Mouse (Mus musculus): ENCODE measurements around the gene Gm20716. TPM values are rescaled to one million over a fixed set of nuclear protein-coding genes. Genes with fewer than 3 reads are reported as not detected.

Gene Gm20716
- polyA plus RNA-seq, 1 experiment: not detected

DNA sequence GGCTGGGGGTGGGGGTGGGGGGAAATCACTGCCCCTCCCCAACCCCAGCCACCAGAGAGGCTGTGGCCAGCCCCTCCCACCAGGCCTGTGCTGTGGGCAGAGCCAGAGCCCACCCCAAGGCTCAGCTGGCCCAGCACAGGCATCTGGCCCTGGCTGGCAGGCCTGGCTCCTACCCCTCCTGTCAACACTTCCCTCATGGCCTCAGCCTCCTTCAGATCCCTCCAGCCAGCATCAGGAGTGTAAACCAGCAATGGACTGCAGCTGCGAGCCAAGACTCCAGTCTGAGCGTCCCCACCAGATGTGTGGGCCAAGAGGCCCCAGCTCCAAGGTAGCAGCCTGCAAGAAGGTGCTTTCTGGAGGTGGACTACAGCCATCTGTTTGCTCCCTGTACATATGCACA lies 84.7 kb downstream of the Gm20716 start:
- Histone ChIP-seq H3K27ac (ENCODE audit: insufficient read depth, low read depth, low read length) (no peak overlapping the region), H3K4me3 (ENCODE audit: insufficient read depth, low read depth, low read length) (no peak overlapping the region), H3K4me1 (ENCODE audit: control insufficient read depth, insufficient read depth, low read length) (peaks cover 6% of the 10 kb centered on the region)
- no peak for TF ChIP-seq CTCF (IDR thresholded peaks at IDR 0.05; ENCODE audit: insufficient read depth, low read depth, low read length)
- no peak for TF ChIP-seq POLR2A (IDR thresholded peaks at IDR 0.05; ENCODE audit: insufficient read depth, low read depth, low read length)
- 89% methylated on average over 2 of the region's 2 CpGs for WGBS

DNA sequence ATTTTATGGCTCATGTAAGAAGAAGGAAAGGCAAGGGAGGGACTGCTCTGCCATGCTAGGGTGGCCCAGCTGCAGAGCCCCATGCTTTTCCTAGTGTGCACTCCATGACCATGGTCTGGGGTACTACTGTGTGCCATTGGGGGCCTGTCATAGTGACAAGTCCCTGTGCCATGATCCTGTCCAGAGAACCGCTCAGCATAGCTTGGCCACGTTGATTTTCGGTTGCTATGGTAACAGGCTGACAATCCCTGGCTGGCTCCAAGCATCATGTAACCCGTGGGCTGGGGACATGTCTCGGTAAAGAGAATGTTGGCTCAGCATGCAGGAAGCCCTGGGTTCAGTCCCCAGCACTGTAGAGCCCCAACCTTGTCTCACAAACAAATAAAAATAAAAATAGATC lies 86.4 kb downstream of the Gm20716 start:
- H3K4me3 ChIP-seq (ENCODE audit: insufficient read depth, low read depth, low read length): no peak overlapping the region
- peaks cover 6% of the 10 kb centered on the region for H3K4me1 ChIP-seq (ENCODE audit: control insufficient read depth, insufficient read depth, low read length)
- 40% methylated on average over 5 of the region's 5 CpGs for WGBS
- no peak for TF ChIP-seq CTCF (IDR thresholded peaks at IDR 0.05; ENCODE audit: insufficient read depth, low read depth, low read length)
- TF ChIP-seq POLR2A (IDR thresholded peaks at IDR 0.05; ENCODE audit: insufficient read depth, low read depth, low read length): no peak
- no peak overlapping the region for H3K27ac ChIP-seq (ENCODE audit: insufficient read depth, low read depth, low read length)

DNA sequence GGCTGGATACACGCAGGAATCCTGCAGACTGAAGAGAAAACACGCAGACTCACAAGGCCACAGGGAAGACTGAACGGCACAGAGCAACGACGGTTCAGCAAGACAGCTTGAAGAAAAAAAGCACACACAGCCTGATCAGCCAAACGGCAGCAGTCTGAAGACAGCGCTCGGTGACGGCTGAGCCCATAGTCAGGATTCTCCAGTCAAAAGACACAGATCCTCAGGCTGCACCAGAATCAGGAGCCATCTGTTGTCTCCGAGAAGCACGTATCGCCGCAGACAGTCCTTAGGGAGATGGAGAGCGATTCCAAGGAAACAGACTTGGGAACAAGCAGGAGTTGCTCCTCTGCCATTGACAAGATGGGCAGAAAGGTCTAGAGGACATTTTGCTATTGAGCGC lies 93.0 kb downstream of the Gm20716 start:
- WGBS: 76% methylated on average over 15 of the region's 15 CpGs

More for the DNA sequence above, 93.0 kb downstream of the Gm20716 start:
- Histone ChIP-seq H3K4me3 (ENCODE audit: insufficient read depth, low read depth, low read length) (no peak overlapping the region), H3K27ac (ENCODE audit: insufficient read depth, low read depth, low read length) (no peak overlapping the region), H3K4me1 (ENCODE audit: control insufficient read depth, insufficient read depth, low read length) (no peaks in the 10 kb centered on the region)
- no peak for TF ChIP-seq CTCF (IDR thresholded peaks at IDR 0.05; ENCODE audit: insufficient read depth, low read depth, low read length)
- no peak for TF ChIP-seq POLR2A (IDR thresholded peaks at IDR 0.05; ENCODE audit: insufficient read depth, low read depth, low read length)

Other genes starting within 250 kb of the Gm20716 start
- not detected in 2 replicates for gene Ripor3, start 219.7 kb downstream of the Gm20716 start, polyA plus RNA-seq (2012; ENCODE audit: insufficient read depth, insufficient read length, low replicate concordance, missing spikeins)
- not detected in 2 replicates for gene Pard6b, start 149.4 kb downstream of the Gm20716 start, polyA plus RNA-seq (2012; ENCODE audit: insufficient read depth, insufficient read length, low replicate concordance, missing spikeins)
- gene Adnp, start 23.3 kb downstream of the Gm20716 start, polyA plus RNA-seq (2012; ENCODE audit: insufficient read depth, insufficient read length, low replicate concordance, missing spikeins): 82.3 TPM in 1 of 2 replicates, not detected in the other
- 686 TPM in 1 of 2 replicates, not detected in the other for gene Dpm1, start 227 bp upstream of the Gm20716 start, polyA plus RNA-seq (2012; ENCODE audit: insufficient read depth, insufficient read length, low replicate concordance, missing spikeins)
- not detected in 2 replicates for gene Mocs3, start 258 bp upstream of the Gm20716 start, polyA plus RNA-seq (2012; ENCODE audit: insufficient read depth, insufficient read length, low replicate concordance, missing spikeins)
- gene Kcng1, start 51.4 kb upstream of the Gm20716 start, polyA plus RNA-seq (2012; ENCODE audit: insufficient read depth, insufficient read length, low replicate concordance, missing spikeins): not detected in 2 replicates

All from olfactory bulb, adult 2 months (tissue).